Mouse (Mus musculus): ENCODE measurements at regions not wholly inside any gene's neighbourhood (a gene's known extent, or its start where the extent isn't known, plus 50 kb on each side); places are given as distances from the start of the nearest gene placed in this dataset.

DNA sequence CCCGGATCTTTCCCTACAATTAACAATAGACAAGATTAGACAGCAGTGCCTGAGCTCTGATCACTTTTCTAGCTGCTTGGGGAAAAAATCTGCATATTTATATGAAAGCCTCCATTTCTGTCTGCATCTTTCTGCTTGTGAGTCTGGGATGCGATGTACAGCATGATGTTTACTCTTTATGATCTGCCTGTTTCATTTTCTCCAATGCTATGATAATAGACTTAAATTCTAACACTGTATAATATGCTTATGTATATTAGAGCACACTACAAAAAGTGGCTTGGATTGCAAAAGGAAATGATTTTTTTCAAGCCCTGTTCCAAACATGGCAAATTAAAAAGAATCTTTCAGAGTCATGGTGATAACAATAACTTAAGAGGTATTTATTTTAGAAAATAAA, 468.3 kb upstream of the Ndn start:
- TF ChIP-seq CTCF (conservative IDR thresholded peaks at IDR 0.05; ENCODE audit: low read length) (no peak), POU5F1 (IDR thresholded peaks at IDR 0.05; ENCODE audit: borderline replicate concordance, low read length) (no peak), NANOG (IDR thresholded peaks at IDR 0.05; ENCODE audit: borderline replicate concordance, low read length) (no peak)
